Mouse (Mus musculus) megakaryocyte-erythroid progenitor cell, adult 5-6 weeks (primary cell): Measurements from ENCODE around the gene Gm17662. TPM values are rescaled to one million over a fixed set of nuclear protein-coding genes. Genes with fewer than 3 reads are reported as not detected.

Experiments used
- ATAC-seq: replicated peaks from 2 replicates; pipeline ENCODE4 v1.8.0; 2016; ENCODE audit warnings: mild to moderate bottlenecking, inconsistent platforms; ENCODE audit not compliant: severe bottlenecking, poor library complexity, low FRiP score, low TSS enrichment
- total RNA-seq, 2 experiments: library from RNA; stranded (forward) in 1 of 2; stranded (reverse) in 1 of 2; fragments of 200-1000, 215-1000 nt in 1 of 2; fragments of >200 nt in 1 of 2; fragmentation: Nextera tagmentation in 1 of 2; gene quantifications; 2 replicates each; pipeline ENCODE4 v1.2.3; 2014 to 2017

Gm17662 gene
- total RNA-seq, 2 experiments from 2014 or later: not detected

GRCm38 (mm10) chr4:104876323-104876722 lies 19.2 kb downstream of the Gm17662 start, which contains the start of gene C8a:
Gene C8a, minus strand, starts transcription at chr4:104876398.
- no peak for ATAC-seq

DNA sequence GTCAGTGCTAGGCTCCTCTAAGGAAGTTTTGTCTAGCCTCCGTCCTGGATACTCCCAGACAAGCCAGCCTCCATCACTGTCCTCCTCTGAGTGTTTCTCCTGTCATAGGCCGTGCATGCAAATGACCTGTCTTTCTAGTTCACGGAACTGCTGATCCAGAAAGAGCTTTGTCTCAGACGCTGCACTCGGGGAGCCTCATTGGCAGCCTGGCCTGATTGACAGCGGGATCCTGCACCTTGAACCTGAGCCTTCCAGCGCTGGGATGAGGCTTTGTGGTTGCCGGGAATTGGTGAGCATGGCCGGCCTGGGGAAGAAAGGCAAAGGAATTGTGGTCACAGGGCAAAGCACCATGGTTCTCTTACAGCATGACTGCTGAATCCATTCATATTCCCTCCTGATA lies 30.4 kb downstream of the Gm17662 start:
- ATAC-seq: no peak

- ATAC-seq: no peak
Measured at GRCm38 (mm10) chr4:104888499-104889262, 31.6 kb downstream of the Gm17662 start.

GRCm38 (mm10) chr4:104891708-104892107 lies 34.6 kb downstream of the Gm17662 start:
- no peak for ATAC-seq

GRCm38 (mm10) chr4:104893588-104893987 lies 36.5 kb downstream of the Gm17662 start:
- ATAC-seq: no peak

GRCm38 (mm10) chr4:104894004-104894734 lies 37.0 kb downstream of the Gm17662 start:
- ATAC-seq: peak; percentile 70; the same call in 1 of the 2 replicates

DNA sequence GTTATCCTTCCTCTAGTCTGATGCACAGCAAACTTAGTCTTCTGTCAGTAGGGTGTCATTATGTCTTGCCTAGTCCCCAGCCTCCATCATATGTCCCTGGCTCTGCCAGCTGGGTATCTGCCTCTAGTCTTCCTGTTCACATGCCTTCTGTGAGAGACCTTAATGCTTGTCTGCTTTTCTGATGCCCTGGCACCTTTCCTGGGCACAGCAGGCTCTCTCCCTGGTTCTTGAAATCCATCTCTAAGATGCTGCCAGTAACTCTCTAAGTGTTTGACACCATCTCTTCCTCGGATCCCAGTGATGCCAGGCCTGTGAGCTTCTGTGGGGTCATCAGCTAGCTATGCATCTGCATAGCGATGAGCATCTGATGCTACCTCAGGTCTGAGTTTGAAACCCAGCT lies 45.7 kb downstream of the Gm17662 start:
- ATAC-seq: no peak

GRCm38 (mm10) chr4:104905049-104905448 lies 47.9 kb downstream of the Gm17662 start:
- no peak for ATAC-seq

Other genes starting within 250 kb of the Gm17662 start
- not detected in 2 replicates for gene C8b, start 91.0 kb upstream of the Gm17662 start, total RNA-seq (2014; fragmentation: Nextera tagmentation)
- not detected in 2 replicates for gene C8b, start 91.0 kb upstream of the Gm17662 start, total RNA-seq (2017)
- gene C8a, start 19.1 kb downstream of the Gm17662 start, total RNA-seq (2014; fragmentation: Nextera tagmentation): not detected in 2 replicates
- gene C8a, start 19.1 kb downstream of the Gm17662 start, total RNA-seq (2017): not detected in 2 replicates
- gene Fyb2, start 56.1 kb downstream of the Gm17662 start, total RNA-seq (2014; fragmentation: Nextera tagmentation): not detected in 2 replicates
- not detected in 2 replicates for gene Fyb2, start 56.1 kb downstream of the Gm17662 start, total RNA-seq (2017)